Mouse (Mus musculus): Measurements from ENCODE around the gene Sptbn2. TPM values are rescaled to one million over a fixed set of nuclear protein-coding genes. Genes with fewer than 3 reads are reported as not detected.

Gene Sptbn2
- polyA plus RNA-seq, 1 experiment = 1.1 TPM

GRCm38 (mm10) chr19:4698856-4699255 lies 12.1 kb upstream of the Sptbn2 start:
- H3K36me3 ChIP-seq (ENCODE audit: control insufficient read depth, insufficient read depth, low read length) = no peaks in the 10 kb centered on the region
- H3K4me1 ChIP-seq (ENCODE audit: control insufficient read depth, insufficient read depth, low read length) = peaks cover 12% of the 10 kb centered on the region
- H3K4me3 ChIP-seq (ENCODE audit: control insufficient read depth, low read depth, low read length) = no peak overlapping the region
- TF ChIP-seq POLR2A (IDR thresholded peaks at IDR 0.05; ENCODE audit: control insufficient read depth, low read depth, low read length) (no peak), CTCF (IDR thresholded peaks at IDR 0.05; ENCODE audit: control insufficient read depth, insufficient read depth, insufficient replicate concordance, low read depth, low read length) (no peak)
- H3K27ac ChIP-seq (ENCODE audit: control insufficient read depth, insufficient read depth, low read depth, low read length) = no peak overlapping the region
- H3K27me3 ChIP-seq (ENCODE audit: control insufficient read depth, insufficient read depth, low read length) = no peaks in the 10 kb centered on the region

GRCm38 (mm10) chr19:4699821-4700220 lies 11.1 kb upstream of the Sptbn2 start:
- Histone ChIP-seq H3K4me3 (ENCODE audit: control insufficient read depth, low read depth, low read length) (no peak overlapping the region), H3K27ac (ENCODE audit: control insufficient read depth, insufficient read depth, low read depth, low read length) (no peak overlapping the region), H3K36me3 (ENCODE audit: control insufficient read depth, insufficient read depth, low read length) (no peaks in the 10 kb centered on the region), H3K4me1 (ENCODE audit: control insufficient read depth, insufficient read depth, low read length) (peaks cover 12% of the 10 kb centered on the region), H3K27me3 (ENCODE audit: control insufficient read depth, insufficient read depth, low read length) (no peaks in the 10 kb centered on the region)
- TF ChIP-seq CTCF (IDR thresholded peaks at IDR 0.05; ENCODE audit: control insufficient read depth, insufficient read depth, insufficient replicate concordance, low read depth, low read length) (no peak), POLR2A (IDR thresholded peaks at IDR 0.05; ENCODE audit: control insufficient read depth, low read depth, low read length) (no peak)

- H3K4me3 ChIP-seq (ENCODE audit: control insufficient read depth, low read depth, low read length) = no peak overlapping the region
- peaks cover 12% of the 10 kb centered on the region for H3K4me1 ChIP-seq (ENCODE audit: control insufficient read depth, insufficient read depth, low read length)
- H3K27me3 ChIP-seq (ENCODE audit: control insufficient read depth, insufficient read depth, low read length) = no peaks in the 10 kb centered on the region
- H3K36me3 ChIP-seq (ENCODE audit: control insufficient read depth, insufficient read depth, low read length) = no peaks in the 10 kb centered on the region
- H3K27ac ChIP-seq (ENCODE audit: control insufficient read depth, insufficient read depth, low read depth, low read length) = no peak overlapping the region
- TF ChIP-seq CTCF (IDR thresholded peaks at IDR 0.05; ENCODE audit: control insufficient read depth, insufficient read depth, insufficient replicate concordance, low read depth, low read length) = no peak
- no peak for TF ChIP-seq POLR2A (IDR thresholded peaks at IDR 0.05; ENCODE audit: control insufficient read depth, low read depth, low read length)
These were observed 10.3 kb upstream of the Sptbn2 start for GRCm38 (mm10) chr19:4700656-4701055.

DNA sequence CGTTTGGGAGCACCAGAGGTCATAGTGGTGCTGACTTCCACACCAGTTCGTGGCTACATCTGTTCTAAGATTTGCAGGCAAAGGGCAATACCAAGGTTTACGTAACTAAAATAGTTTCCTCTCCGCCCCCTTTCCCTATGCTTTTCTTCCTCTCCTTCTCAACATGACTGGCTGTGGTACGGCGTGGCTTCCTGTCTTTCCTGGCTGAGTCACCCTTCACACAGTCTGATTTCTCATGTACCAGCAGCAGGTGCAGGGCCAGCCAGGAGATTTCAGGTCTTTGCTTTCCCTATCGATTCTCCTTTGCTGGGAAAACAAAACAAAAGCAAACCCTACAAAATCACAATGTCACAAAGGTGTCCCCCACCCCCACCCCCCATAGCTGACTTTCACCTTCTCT lies 9.7 kb upstream of the Sptbn2 start:
- H3K4me3 ChIP-seq (ENCODE audit: control insufficient read depth, low read depth, low read length) = no peak overlapping the region
- no peak overlapping the region for H3K27ac ChIP-seq (ENCODE audit: control insufficient read depth, insufficient read depth, low read depth, low read length)
- TF ChIP-seq CTCF (IDR thresholded peaks at IDR 0.05; ENCODE audit: control insufficient read depth, insufficient read depth, insufficient replicate concordance, low read depth, low read length) (no peak), POLR2A (IDR thresholded peaks at IDR 0.05; ENCODE audit: control insufficient read depth, low read depth, low read length) (no peak)
- H3K27me3 ChIP-seq (ENCODE audit: control insufficient read depth, insufficient read depth, low read length) = no peaks in the 10 kb centered on the region
- no peaks in the 10 kb centered on the region for H3K36me3 ChIP-seq (ENCODE audit: control insufficient read depth, insufficient read depth, low read length)
- peaks cover 12% of the 10 kb centered on the region for H3K4me1 ChIP-seq (ENCODE audit: control insufficient read depth, insufficient read depth, low read length)

DNA sequence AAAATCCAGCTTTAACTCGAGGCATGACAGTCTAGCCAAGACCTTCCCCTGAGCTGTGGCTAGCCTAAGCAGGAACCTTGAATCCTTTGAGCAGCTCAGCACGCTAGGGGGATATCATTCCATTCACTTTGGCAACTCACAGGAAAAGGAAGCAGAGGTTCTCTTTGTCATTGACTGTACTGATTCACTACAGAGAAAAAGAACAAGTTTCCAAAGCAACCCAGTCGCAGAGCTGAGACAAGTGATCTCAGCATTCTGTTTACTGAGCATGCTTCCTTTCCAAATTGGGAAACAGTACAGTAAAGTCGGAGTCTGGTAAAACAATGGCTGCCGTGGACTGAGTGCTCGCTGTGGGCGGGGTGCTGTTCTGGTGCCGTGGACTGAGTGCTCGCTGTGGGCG lies 2.2 kb upstream of the Sptbn2 start:
- Histone ChIP-seq H3K27me3 (ENCODE audit: control insufficient read depth, insufficient read depth, low read length) (no peaks in the 10 kb centered on the region), H3K4me1 (ENCODE audit: control insufficient read depth, insufficient read depth, low read length) (peaks cover 12% of the 10 kb centered on the region), H3K36me3 (ENCODE audit: control insufficient read depth, insufficient read depth, low read length) (no peaks in the 10 kb centered on the region), H3K4me3 (ENCODE audit: control insufficient read depth, low read depth, low read length) (peak overlapping the region; percentile 18; the same call in 1 of the 2 replicates), H3K27ac (ENCODE audit: control insufficient read depth, insufficient read depth, low read depth, low read length) (no peak overlapping the region)
- no peak for TF ChIP-seq CTCF (IDR thresholded peaks at IDR 0.05; ENCODE audit: control insufficient read depth, insufficient read depth, insufficient replicate concordance, low read depth, low read length)
- no peak for TF ChIP-seq POLR2A (IDR thresholded peaks at IDR 0.05; ENCODE audit: control insufficient read depth, low read depth, low read length)

- TF ChIP-seq POLR2A (IDR thresholded peaks at IDR 0.05; ENCODE audit: control insufficient read depth, low read depth, low read length) (no peak), CTCF (IDR thresholded peaks at IDR 0.05; ENCODE audit: control insufficient read depth, insufficient read depth, insufficient replicate concordance, low read depth, low read length) (no peak)
- peak overlapping the region; percentile 87 for H3K4me3 ChIP-seq (ENCODE audit: control insufficient read depth, low read depth, low read length)
- peaks cover 12% of the 10 kb centered on the region for H3K4me1 ChIP-seq (ENCODE audit: control insufficient read depth, insufficient read depth, low read length)
- H3K27ac ChIP-seq (ENCODE audit: control insufficient read depth, insufficient read depth, low read depth, low read length) = peak overlapping the region; percentile 10
- H3K36me3 ChIP-seq (ENCODE audit: control insufficient read depth, insufficient read depth, low read length) = no peaks in the 10 kb centered on the region
- no peaks in the 10 kb centered on the region for H3K27me3 ChIP-seq (ENCODE audit: control insufficient read depth, insufficient read depth, low read length)
These were observed 711 bp downstream of the Sptbn2 start for GRCm38 (mm10) chr19:4711601-4712155.

DNA sequence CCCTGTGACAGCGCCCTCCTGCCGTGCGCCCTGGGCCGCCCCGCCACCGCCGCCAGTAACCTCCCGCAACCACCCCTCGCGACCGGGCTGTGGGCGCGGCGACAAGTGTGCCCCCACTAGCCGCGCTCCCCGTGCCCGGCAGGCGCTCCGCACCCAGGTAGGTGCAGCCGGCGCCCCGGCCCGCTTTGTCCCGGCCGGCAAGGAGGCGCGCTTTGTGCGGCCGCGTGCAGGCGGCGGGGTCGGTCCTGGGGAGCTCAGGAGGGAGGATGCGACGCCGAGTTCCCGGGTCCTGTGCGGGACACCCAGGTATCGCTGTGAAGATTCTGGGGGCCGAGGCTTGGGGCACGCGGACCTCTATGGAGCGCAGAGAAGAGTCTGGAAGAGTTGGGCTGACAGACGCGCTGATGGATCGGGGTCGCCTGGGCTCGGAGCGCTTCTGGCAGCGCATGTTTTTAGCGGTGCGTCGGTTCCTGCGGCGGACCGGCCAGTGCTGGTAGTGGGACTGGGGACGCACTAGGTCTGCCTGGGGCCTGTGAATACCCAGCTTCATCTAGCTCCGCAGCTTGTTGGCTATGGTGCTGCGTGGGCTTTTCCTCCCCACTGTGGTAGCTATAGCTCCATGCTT lies 1.3 kb downstream of the Sptbn2 start:
- Histone ChIP-seq H3K36me3 (ENCODE audit: control insufficient read depth, insufficient read depth, low read length) (no peaks in the 10 kb centered on the region), H3K27ac (ENCODE audit: control insufficient read depth, insufficient read depth, low read depth, low read length) (peak overlapping the region; percentile 20; the same call in 1 of the 2 replicates), H3K4me3 (ENCODE audit: control insufficient read depth, low read depth, low read length) (peak overlapping the region; percentile 87), H3K27me3 (ENCODE audit: control insufficient read depth, insufficient read depth, low read length) (no peaks in the 10 kb centered on the region), H3K4me1 (ENCODE audit: control insufficient read depth, insufficient read depth, low read length) (peaks cover 12% of the 10 kb centered on the region)
- TF ChIP-seq CTCF (IDR thresholded peaks at IDR 0.05; ENCODE audit: control insufficient read depth, insufficient read depth, insufficient replicate concordance, low read depth, low read length) (no peak), POLR2A (IDR thresholded peaks at IDR 0.05; ENCODE audit: control insufficient read depth, low read depth, low read length) (no peak)

All from testis, adult 2 months (tissue).